ENCODE assay signal across 14 mouse cellular contexts in genomic region chr3:78988120-78988519, GRCm38 (mm10).
DNase-seq lines count a peak whose midpoint lies in the region; ATAC-seq and TF ChIP-seq lines count a peak whose summit lies in the region.
"Had no signal": no experiment of that assay in that cellular context is flagged by ENCODE, and none has a peak within 500 bp of the region (broad histone marks: within the 10 kb centered on the region; RNA-seq: fewer than 3 reads in every experiment).

No protein-coding gene starts in this region.

- H3K9ac ChIP-seq in midbrain, postnatal 0 days (replicated peaks; ENCODE audit: low read length, poor library complexity, severe bottlenecking) = no peak overlapping the region
- no peak overlapping the region for H3K9ac ChIP-seq in midbrain, embryonic 11.5 days (ENCODE audit: low read length)
- H3K9ac ChIP-seq in liver, embryonic 11.5 days (ENCODE audit: low read depth, low read length) = no peak overlapping the region
- H3K9ac ChIP-seq: heart, embryonic 13.5 days; limb, embryonic 15.5 days; stomach, embryonic 15.5 days had no signal

- intact Hi-C loops in gastrocnemius, postnatal 14 days (cut with DNase I; ENCODE audit: low total_unique reads) = no loop called here

- no peak overlapping the region for H3K27ac ChIP-seq in midbrain, postnatal 0 days (ENCODE audit: low read depth, low read length)
- no peak overlapping the region for H3K27ac ChIP-seq in midbrain, embryonic 11.5 days (ENCODE audit: low read depth, low read length)
- H3K27ac ChIP-seq in liver, embryonic 11.5 days (ENCODE audit: low read depth, low read length) = no peak overlapping the region
- H3K27ac ChIP-seq: heart, embryonic 13.5 days; limb, embryonic 15.5 days; stomach, embryonic 15.5 days had no signal

- no peak overlapping the region for H3K4me2 ChIP-seq in midbrain, postnatal 0 days (ENCODE audit: low read depth, low read length, poor library complexity, severe bottlenecking)
- no peak overlapping the region for H3K4me2 ChIP-seq in midbrain, embryonic 11.5 days
- H3K4me2 ChIP-seq in liver, embryonic 11.5 days = no peak overlapping the region
- H3K4me2 ChIP-seq: heart, embryonic 13.5 days; limb, embryonic 15.5 days; stomach, embryonic 15.5 days had no signal

- no peaks in the 10 kb centered on the region for H3K9me3 ChIP-seq in midbrain, postnatal 0 days (ENCODE audit: low read length)
- no peaks in the 10 kb centered on the region for H3K9me3 ChIP-seq in midbrain, embryonic 11.5 days (ENCODE audit: control insufficient read depth, low read length)
- H3K9me3 ChIP-seq in liver, embryonic 11.5 days (ENCODE audit: control insufficient read depth, low read length) = no peaks in the 10 kb centered on the region
- H3K9me3 ChIP-seq: heart, embryonic 13.5 days; limb, embryonic 15.5 days; stomach, embryonic 15.5 days had no signal

- TF ChIP-seq CTCF in midbrain, postnatal 0 days (IDR thresholded peaks at IDR 0.05) = no peak

- H3K36me3 ChIP-seq in midbrain, postnatal 0 days (ENCODE audit: insufficient read depth, low read length) = no peaks in the 10 kb centered on the region
- H3K36me3 ChIP-seq in midbrain, embryonic 11.5 days (ENCODE audit: control insufficient read depth, insufficient read depth, low read length) = no peaks in the 10 kb centered on the region
- no peaks in the 10 kb centered on the region for H3K36me3 ChIP-seq in liver, embryonic 11.5 days (ENCODE audit: control insufficient read depth, insufficient read depth, low read length)
- H3K36me3 ChIP-seq: heart, embryonic 13.5 days; limb, embryonic 15.5 days; stomach, embryonic 15.5 days had no signal

- no peak overlapping the region for H3K4me3 ChIP-seq in midbrain, postnatal 0 days (ENCODE audit: low read depth, low read length)
- no peak overlapping the region for H3K4me3 ChIP-seq in midbrain, embryonic 11.5 days (ENCODE audit: low read depth, low read length)
- no peak overlapping the region for H3K4me3 ChIP-seq in liver, embryonic 11.5 days (ENCODE audit: low read depth, low read length)
- H3K4me3 ChIP-seq: heart, embryonic 13.5 days; limb, embryonic 15.5 days; stomach, embryonic 15.5 days had no signal

- H3K27me3 ChIP-seq in midbrain, postnatal 0 days (ENCODE audit: insufficient read depth, low read length) = no peaks in the 10 kb centered on the region
- no peaks in the 10 kb centered on the region for H3K27me3 ChIP-seq in midbrain, embryonic 11.5 days (ENCODE audit: control insufficient read depth, insufficient read depth, low read length)
- H3K27me3 ChIP-seq in liver, embryonic 11.5 days (replicated peaks; ENCODE audit: control insufficient read depth, insufficient read depth, low read length) = no peaks in the 10 kb centered on the region
- H3K27me3 ChIP-seq: heart, embryonic 13.5 days; limb, embryonic 15.5 days; stomach, embryonic 15.5 days had no signal

- 71% methylated on average over 2 of the region's 2 CpGs for WGBS in midbrain, postnatal 0 days
- WGBS in midbrain, embryonic 11.5 days = 78% methylated on average over 2 of the region's 2 CpGs
- whole genome bisulfite sequencing in liver, embryonic 11.5 days = 54% methylated on average over 2 of the region's 2 CpGs

- no peaks in the 10 kb centered on the region for H3K4me1 ChIP-seq in midbrain, postnatal 0 days (ENCODE audit: insufficient read depth, low read length)
- no peaks in the 10 kb centered on the region for H3K4me1 ChIP-seq in midbrain, embryonic 11.5 days (ENCODE audit: control insufficient read depth, insufficient read depth, low read length)
- no peaks in the 10 kb centered on the region for H3K4me1 ChIP-seq in liver, embryonic 11.5 days (replicated peaks; ENCODE audit: control insufficient read depth, insufficient read depth, low read length)
- H3K4me1 ChIP-seq: stomach, embryonic 15.5 days had no signal

- no peak for ATAC-seq in midbrain, postnatal 0 days (ENCODE audit: low FRiP score)
- no peak for ATAC-seq in midbrain, embryonic 11.5 days (ENCODE audit: low FRiP score)
- ATAC-seq in liver, embryonic 11.5 days (replicated peaks; ENCODE audit: low FRiP score) = no peak
- ATAC-seq: CD4-positive, CD25-positive, alpha-beta regulatory T cell, adult 4 months had no signal

- DNase-seq in gastrocnemius, adult 18-20 months (ENCODE audit: low spot score) = peak; percentile 9
- no peak for DNase-seq in gastrocnemius, postnatal 14 days
- DNase-seq in midbrain, postnatal 0 days (ENCODE audit: low spot score) = peak; percentile 28
- no peak for DNase-seq in midbrain, embryonic 11.5 days (ENCODE audit: low spot score, missing footprints)
- peak; percentile 47 for DNase-seq in kidney, adult 9 months
- DNase-seq in skeletal muscle tissue, adult 2 months (ENCODE audit: low read depth, low spot score) = peak; percentile 16
- no peak for DNase-seq in testis, postnatal 14 days (ENCODE audit: low spot score)
- DNase-seq in liver, embryonic 11.5 days (ENCODE audit: low spot score) = no peak
- DNase-seq: layer of hippocampus, adult 9-11 months; retina, postnatal 1 day had no signal

Comparison
In these comparisons a context has a peak if more than half of its experiments do, and no peak if none do; other contexts are left out.
1. DNase-seq: peak in gastrocnemius, adult 18-20 months (single experiment), midbrain, postnatal 0 days (single experiment), kidney, adult 9 months (single experiment) and skeletal muscle tissue, adult 2 months (single experiment); none in gastrocnemius, postnatal 14 days (single experiment), midbrain, embryonic 11.5 days (single experiment), testis, postnatal 14 days (single experiment) and liver, embryonic 11.5 days (single experiment).